Mouse (Mus musculus) c-Kit-positive CD71-positive TER-119-positive erythroid progenitor cells, embryonic 14.5 days (primary cell): Measurements from ENCODE around the gene Vwa2.

Experiments used
- DNase-seq: peaks from one replicate; pipeline ENCODE4 v3.0.0-alpha.2; 2013; ENCODE audit warnings: low spot score

Gene Vwa2

GRCm38 (mm10) chr19:56949868-56950267 lies 75.8 kb downstream of the Vwa2 start:
- no peak for DNase-seq

DNA sequence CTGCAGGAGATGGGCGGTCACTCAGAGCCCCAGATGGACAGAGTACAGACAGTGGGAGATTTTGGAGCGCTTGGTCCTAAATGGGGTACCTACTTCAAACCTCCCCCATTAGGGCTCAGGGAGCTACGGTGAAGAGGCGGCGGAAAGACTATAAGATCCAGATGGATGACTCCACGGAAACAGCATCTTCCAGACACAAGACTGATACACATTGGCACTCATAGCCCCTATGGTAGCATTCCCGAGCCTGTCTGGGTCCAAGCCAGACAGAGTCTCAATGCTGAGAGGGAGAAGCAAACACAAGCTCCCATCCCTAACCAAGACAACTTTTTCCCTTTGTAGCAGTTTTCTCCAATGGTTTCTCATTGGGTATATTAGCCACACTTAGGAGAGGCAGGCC lies 76.8 kb downstream of the Vwa2 start:
- DNase-seq, result no peak

- no peak for DNase-seq
Observed at GRCm38 (mm10) chr19:56953856-56954255, 79.8 kb downstream of the Vwa2 start.

GRCm38 (mm10) chr19:56954857-56955256 lies 80.8 kb downstream of the Vwa2 start:
- DNase-seq, result no peak

DNA sequence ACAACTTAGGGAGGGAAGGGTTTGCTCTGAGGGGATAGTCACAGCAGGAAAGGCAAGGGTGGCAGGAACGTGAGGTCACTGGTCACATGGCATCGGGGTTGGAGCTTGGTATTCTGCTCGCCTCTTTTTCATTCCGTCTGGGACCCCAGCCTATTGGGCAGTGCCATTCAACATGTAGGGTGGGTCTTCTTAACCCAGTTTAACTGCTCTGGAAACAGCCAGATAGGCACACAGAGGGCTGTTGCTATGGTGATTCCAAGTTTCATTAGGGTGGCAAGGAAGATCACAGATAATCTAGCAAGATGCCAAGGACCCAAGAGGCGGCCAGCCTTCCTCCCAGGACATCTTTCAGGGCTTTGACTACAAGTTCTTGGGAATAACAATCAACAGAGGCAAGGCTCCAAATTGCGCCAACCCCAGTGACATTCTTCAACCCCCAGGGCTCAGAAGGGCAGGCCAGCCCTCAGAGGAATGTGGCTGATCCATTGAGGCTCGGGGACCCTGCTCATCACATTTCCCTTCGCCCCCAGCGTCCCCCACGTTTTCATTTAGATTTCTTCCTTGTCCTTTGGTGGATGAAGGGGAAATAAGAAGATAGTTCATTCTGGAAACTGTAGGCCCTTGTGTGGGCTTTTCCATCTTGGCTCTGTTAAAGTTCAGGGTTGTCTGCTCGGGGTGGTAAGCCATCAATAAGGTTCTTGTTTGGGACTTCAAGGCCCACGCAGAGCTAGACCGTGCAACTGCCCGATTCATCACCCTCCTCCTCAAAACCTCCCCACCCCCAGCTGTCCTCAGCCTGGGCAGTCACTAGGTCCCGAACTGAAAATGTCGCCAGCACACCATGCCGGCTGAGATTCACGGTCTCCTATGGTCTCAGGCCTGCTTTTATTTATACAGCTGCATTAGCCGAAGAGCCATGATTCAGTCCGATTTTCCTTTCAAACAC lies 81.8 kb downstream of the Vwa2 start:
- DNase-seq, result no peak

- DNase-seq, result no peak
Observed at GRCm38 (mm10) chr19:56958011-56958410, 84.0 kb downstream of the Vwa2 start.

GRCm38 (mm10) chr19:56958582-56959021 lies 84.6 kb downstream of the Vwa2 start:
- no peak for DNase-seq

GRCm38 (mm10) chr19:56959057-56959456 lies 85.0 kb downstream of the Vwa2 start:
- DNase-seq, result no peak

DNA sequence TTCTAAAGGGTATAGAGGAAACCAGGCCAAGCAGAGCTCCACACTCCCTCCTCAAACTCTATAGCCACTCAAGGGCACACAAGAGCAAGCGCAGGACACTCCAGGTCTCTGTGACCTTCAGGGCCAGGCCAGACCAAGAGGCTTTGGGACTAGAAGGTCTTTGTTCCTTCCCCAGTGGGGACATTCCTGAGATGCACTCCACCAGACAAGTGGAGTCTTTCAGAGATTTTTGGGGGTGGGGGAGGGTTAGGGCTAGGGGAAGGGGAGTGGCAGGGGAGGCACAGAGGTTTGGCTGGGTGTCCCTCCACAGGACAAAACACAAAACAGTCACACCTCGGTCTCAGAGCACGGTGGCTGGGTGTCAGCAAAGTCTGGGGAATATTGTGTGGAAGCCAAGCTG lies 85.6 kb downstream of the Vwa2 start:
- no peak for DNase-seq
